Mouse (Mus musculus) bone marrow macrophage, adult 2 months (primary cell): ENCODE measurements around the gene Zfp277. TPM values are rescaled to one million over a fixed set of nuclear protein-coding genes. Genes with fewer than 3 reads are reported as not detected.

Source experiments
- H3K27ac ChIP-seq: 2 replicates; pipeline ENCODE4 v1.5.1; 2012; ENCODE audit warnings: low read depth, low read length; ENCODE audit not compliant: insufficient read depth
- H3K4me1 ChIP-seq: 2 replicates; pipeline ENCODE4 v1.6.1; 2012; ENCODE audit warnings: low read length; ENCODE audit not compliant: control insufficient read depth, insufficient read depth
- H3K4me3 ChIP-seq: 2 replicates; pipeline ENCODE4 v1.5.1; 2012; ENCODE audit warnings: mild to moderate bottlenecking, low read length, moderate library complexity; ENCODE audit not compliant: insufficient read depth
- CTCF ChIP-seq: IDR thresholded peaks from 2 replicates; pipeline ENCODE4 v1.5.1; 2012; ENCODE audit warnings: low read depth, mild to moderate bottlenecking, low read length, moderate library complexity
- POLR2A ChIP-seq: IDR thresholded peaks from 2 replicates; pipeline ENCODE4 v1.6.1; 2012; ENCODE audit warnings: mild to moderate bottlenecking, low read depth, low read length, borderline replicate concordance
- polyA plus RNA-seq: library from polyadenylated mRNA; stranded (reverse); fragments of >200 nt; gene quantifications from 2 replicates; pipeline ENCODE4 v1.2.4, GENCODE M21; 2012; ENCODE audit not compliant: missing spikeins, insufficient read depth, insufficient read length

Zfp277 gene
- polyA plus RNA-seq, 1 experiment = 30.4 TPM

- H3K4me3 ChIP-seq = no peak overlapping the region
- H3K4me1 ChIP-seq = no peaks in the 10 kb centered on the region
- no peak overlapping the region for H3K27ac ChIP-seq
- TF ChIP-seq CTCF = no peak
- TF ChIP-seq POLR2A = no peak
These were observed 46.8 kb downstream of the Zfp277 start for GRCm38 (mm10) chr12:40398916-40399315.

GRCm38 (mm10) chr12:40392869-40393268 lies 52.8 kb downstream of the Zfp277 start:
- H3K4me1 ChIP-seq = no peaks in the 10 kb centered on the region
- H3K27ac ChIP-seq = no peak overlapping the region
- TF ChIP-seq CTCF (no peak), POLR2A (no peak)
- no peak overlapping the region for H3K4me3 ChIP-seq

GRCm38 (mm10) chr12:40391262-40391661 lies 54.4 kb downstream of the Zfp277 start:
- Histone ChIP-seq H3K4me1 (no peaks in the 10 kb centered on the region), H3K4me3 (no peak overlapping the region), H3K27ac (no peak overlapping the region)
- TF ChIP-seq POLR2A (no peak), CTCF (no peak)

GRCm38 (mm10) chr12:40387786-40388185 lies 57.9 kb downstream of the Zfp277 start:
- TF ChIP-seq POLR2A = no peak
- no peak for TF ChIP-seq CTCF
- no peak overlapping the region for H3K4me3 ChIP-seq

GRCm38 (mm10) chr12:40385301-40385700 lies 60.4 kb downstream of the Zfp277 start:
- no peak for TF ChIP-seq CTCF
- no peak for TF ChIP-seq POLR2A
- Histone ChIP-seq H3K4me3 (no peak overlapping the region), H3K4me1 (peaks cover 5% of the 10 kb centered on the region), H3K27ac (no peak overlapping the region)

More at GRCm38 (mm10) chr12:40387786-40388185, 57.9 kb downstream of the Zfp277 start:
- Histone ChIP-seq H3K4me1 (no peaks in the 10 kb centered on the region), H3K27ac (no peak overlapping the region)

- TF ChIP-seq POLR2A = no peak
- no peak for TF ChIP-seq CTCF
- H3K4me1 ChIP-seq = peaks cover 14% of the 10 kb centered on the region
- H3K4me3 ChIP-seq = no peak overlapping the region
- no peak overlapping the region for H3K27ac ChIP-seq
These were observed 62.0 kb downstream of the Zfp277 start for GRCm38 (mm10) chr12:40383718-40384117.

- Histone ChIP-seq H3K27ac (no peak overlapping the region), H3K4me1 (peaks cover 14% of the 10 kb centered on the region), H3K4me3 (no peak overlapping the region)
- TF ChIP-seq POLR2A (no peak), CTCF (no peak)
These were observed 63.2 kb downstream of the Zfp277 start for GRCm38 (mm10) chr12:40382539-40382938.

- TF ChIP-seq POLR2A = no peak
- no peak for TF ChIP-seq CTCF
- no peak overlapping the region for H3K27ac ChIP-seq
- H3K4me3 ChIP-seq = no peak overlapping the region
- H3K4me1 ChIP-seq = peaks cover 14% of the 10 kb centered on the region
These were observed 63.9 kb downstream of the Zfp277 start for GRCm38 (mm10) chr12:40381824-40382223.

GRCm38 (mm10) chr12:40381173-40381801 lies 64.4 kb downstream of the Zfp277 start:
- no peak for TF ChIP-seq CTCF
- no peak for TF ChIP-seq POLR2A
- Histone ChIP-seq H3K27ac (no peak overlapping the region), H3K4me1 (peaks cover 14% of the 10 kb centered on the region), H3K4me3 (no peak overlapping the region)

GRCm38 (mm10) chr12:40379538-40379923 lies 66.2 kb downstream of the Zfp277 start:
- H3K4me1 ChIP-seq = peaks cover 14% of the 10 kb centered on the region
- no peak overlapping the region for H3K27ac ChIP-seq
- no peak overlapping the region for H3K4me3 ChIP-seq
- TF ChIP-seq CTCF (no peak), POLR2A (no peak)
